Mouse (Mus musculus) ovary, postnatal 14 days (tissue): ENCODE measurements around the gene Slc9a1.

Experiments used
- DNase-seq: peaks from one replicate; pipeline ENCODE4 v3.0.0; 2022; ENCODE audit warnings: low spot score

The Slc9a1 gene

GRCm38 (mm10) chr4:133374011-133374410, 4.5 kb downstream of the Slc9a1 start:
- no peak for DNase-seq

DNA sequence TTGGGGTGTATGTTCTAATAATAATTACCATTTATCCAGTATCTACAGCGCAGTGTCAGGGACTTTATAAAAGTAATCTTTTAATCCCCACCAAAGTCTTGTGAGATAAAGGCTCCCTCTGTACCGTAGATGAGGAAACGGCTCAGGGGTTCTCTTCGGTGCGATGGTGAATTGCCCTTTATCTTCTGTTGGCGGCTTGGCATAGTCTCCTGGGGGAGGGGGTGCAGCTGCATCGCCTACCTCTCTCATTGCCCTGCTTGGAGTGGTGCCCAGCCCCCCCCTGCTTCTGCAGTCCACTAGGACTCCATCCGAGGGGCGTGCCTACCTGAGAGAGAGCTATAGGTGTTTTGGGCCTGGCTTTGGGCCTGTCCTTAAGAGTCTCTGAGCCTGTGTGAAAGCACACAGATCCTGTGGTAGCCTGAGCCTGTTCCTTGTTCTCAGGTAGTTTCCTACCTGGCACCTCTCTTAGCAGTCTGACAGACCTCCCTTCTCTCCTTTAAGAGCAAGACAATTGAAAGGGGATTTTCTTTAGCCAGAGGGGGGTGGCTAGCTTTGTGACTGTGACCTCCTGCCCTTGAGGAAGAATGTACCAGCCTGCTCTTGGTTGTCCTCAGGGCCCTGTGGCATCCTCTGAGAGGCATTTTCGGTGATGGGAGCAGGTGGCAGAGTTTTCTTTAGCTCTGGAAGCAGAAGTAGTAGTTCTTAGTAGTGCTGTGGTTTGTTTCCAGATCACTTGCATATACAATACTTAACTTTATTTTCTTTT, 6.5 kb downstream of the Slc9a1 start:
- DNase-seq: no peak

- no peak for DNase-seq
Observed at GRCm38 (mm10) chr4:133378236-133379045, 8.9 kb downstream of the Slc9a1 start.

DNA sequence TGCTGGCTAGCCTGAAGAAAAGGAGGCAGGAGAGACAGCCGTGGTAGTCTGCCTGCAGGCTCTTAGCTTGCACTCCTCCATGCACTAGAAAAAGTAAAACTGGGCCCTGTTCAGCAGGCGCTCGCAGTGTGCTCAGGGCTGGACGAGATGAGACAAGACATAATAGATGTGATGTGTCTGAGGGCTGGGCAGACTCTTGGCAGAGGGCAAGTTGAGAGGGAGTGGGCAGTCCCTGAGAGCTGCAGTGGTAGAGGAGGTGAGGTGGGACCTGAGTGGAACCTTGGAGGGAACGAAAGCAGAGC, 9.5 kb downstream of the Slc9a1 start:
- DNase-seq: no peak

GRCm38 (mm10) chr4:133379861-133380260, 10.4 kb downstream of the Slc9a1 start:
- DNase-seq: no peak

GRCm38 (mm10) chr4:133380532-133380931, 11.0 kb downstream of the Slc9a1 start:
- no peak for DNase-seq

GRCm38 (mm10) chr4:133381141-133381540, 11.6 kb downstream of the Slc9a1 start:
- no peak for DNase-seq

- DNase-seq: no peak
Observed at GRCm38 (mm10) chr4:133386061-133386797, 16.7 kb downstream of the Slc9a1 start.

- DNase-seq: no peak
Observed at GRCm38 (mm10) chr4:133387053-133387452, 17.5 kb downstream of the Slc9a1 start.

- no peak for DNase-seq
Observed at GRCm38 (mm10) chr4:133388781-133389552, 19.5 kb downstream of the Slc9a1 start.

DNA sequence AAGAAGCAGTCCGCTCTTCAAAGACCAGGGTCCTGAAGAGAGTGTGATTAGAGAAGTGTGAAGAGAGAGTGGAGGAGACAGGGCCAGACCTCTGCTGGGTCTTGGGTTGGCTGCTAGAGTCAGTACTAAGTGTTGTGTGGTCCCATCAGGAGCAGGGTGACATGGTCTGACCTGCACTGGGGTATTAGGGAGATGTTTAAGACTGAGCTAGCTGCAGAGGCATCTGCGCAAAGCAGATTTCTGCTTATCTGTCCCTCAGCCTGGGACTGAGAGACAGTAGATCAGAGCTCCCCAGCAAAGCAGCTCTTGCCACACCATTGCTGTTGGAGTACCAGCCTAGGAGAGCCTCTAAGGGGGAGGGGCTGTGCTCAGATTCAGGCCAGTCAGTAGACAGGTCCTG, 20.5 kb downstream of the Slc9a1 start:
- no peak for DNase-seq

- DNase-seq: no peak
Observed at GRCm38 (mm10) chr4:133390585-133390984, 21.1 kb downstream of the Slc9a1 start.

GRCm38 (mm10) chr4:133391185-133392040, 21.9 kb downstream of the Slc9a1 start:
- no peak for DNase-seq

DNA sequence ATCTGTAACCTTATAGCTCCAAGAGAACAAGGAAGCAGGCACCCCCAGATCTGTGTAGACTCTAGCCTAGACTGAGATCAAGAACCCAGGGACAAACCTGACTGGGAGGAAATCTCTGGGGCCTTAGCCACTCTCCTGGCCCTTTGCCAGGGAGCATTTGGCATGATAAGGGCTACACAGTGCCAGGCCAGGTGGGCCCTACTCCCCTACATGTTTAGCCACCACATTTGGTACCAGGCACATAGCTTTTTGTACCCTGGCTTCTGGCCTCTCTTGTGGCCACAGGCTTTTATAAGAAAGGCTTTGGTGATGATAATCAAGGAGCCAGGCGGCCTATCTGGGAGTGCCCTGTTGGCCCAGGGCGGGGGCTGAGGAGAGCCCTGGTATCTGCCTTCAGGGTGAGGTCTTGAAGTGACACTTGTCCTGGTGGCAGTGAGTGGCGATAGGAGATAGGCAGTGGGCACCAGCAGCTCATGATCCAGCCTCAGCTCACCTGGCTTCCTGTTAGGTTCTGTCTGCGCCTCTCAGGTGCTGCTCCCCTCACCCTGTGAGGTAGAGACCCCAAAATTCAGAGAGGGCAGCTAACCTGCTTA, 25.6 kb downstream of the Slc9a1 start:
- DNase-seq: no peak

- no peak for DNase-seq
Observed at GRCm38 (mm10) chr4:133396079-133396478, 26.6 kb downstream of the Slc9a1 start.

GRCm38 (mm10) chr4:133397299-133397698, 27.8 kb downstream of the Slc9a1 start:
- no peak for DNase-seq

- DNase-seq: no peak
Observed at GRCm38 (mm10) chr4:133397961-133398360, 28.5 kb downstream of the Slc9a1 start.

- no peak for DNase-seq
Observed at GRCm38 (mm10) chr4:133398619-133399018, 29.1 kb downstream of the Slc9a1 start.

- DNase-seq: no peak
Observed at GRCm38 (mm10) chr4:133399509-133399908, 30.0 kb downstream of the Slc9a1 start.

- no peak for DNase-seq
Observed at GRCm38 (mm10) chr4:133400098-133400497, 30.6 kb downstream of the Slc9a1 start.

DNA sequence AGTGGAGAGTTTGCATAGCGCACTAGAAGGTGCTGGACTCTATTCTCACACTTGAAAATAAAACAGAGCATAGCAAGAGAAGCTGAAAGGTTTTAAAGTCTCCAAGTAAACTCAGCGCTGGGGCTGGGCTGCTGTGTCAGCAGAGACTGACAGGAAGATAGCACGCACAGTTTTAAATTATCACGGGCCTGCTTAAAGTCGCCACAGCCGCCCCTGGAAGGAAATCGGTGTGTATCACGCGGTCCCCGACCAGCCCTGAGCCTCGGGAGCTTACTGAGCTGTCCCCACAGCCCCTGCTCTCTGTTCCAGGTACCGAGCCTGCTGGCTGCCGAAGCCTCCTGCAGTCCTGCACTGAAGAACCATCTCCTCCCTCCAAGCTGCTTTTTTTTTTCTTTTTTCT, 32.5 kb downstream of the Slc9a1 start:
- DNase-seq: no peak
